Mouse (Mus musculus) cerebellum, postnatal 25 days (tissue): ENCODE measurements around the gene Lgals7.
A peak's percentile ranks its signal among the peaks of the same experiment; 100 is the strongest.

Experiments
- DNase-seq, 2 experiments: peaks; one replicate each; pipeline ENCODE4 v3.0.0; 2021; ENCODE audit warnings: mixed read lengths in 2 of 2

The Lgals7 gene

GRCm38 (mm10) chr7:28831411-28832125 lies 32.1 kb upstream of the Lgals7 start:
- no peak for DNase-seq

- no peak for DNase-seq
These were observed 31.5 kb upstream of the Lgals7 start for GRCm38 (mm10) chr7:28832137-28832536.

- DNase-seq, result no peak
These were observed 29.8 kb upstream of the Lgals7 start, which contains the start of gene Lgals4 for GRCm38 (mm10) chr7:28833723-28834347. Gene Lgals4, plus strand, starts transcription at chr7:28833854.

- DNase-seq, result no peak
These were observed 26.7 kb upstream of the Lgals7 start for GRCm38 (mm10) chr7:28836936-28837335.

GRCm38 (mm10) chr7:28838331-28838730 lies 25.3 kb upstream of the Lgals7 start:
- peak in 1 of 2 experiments; percentile 27 for DNase-seq

- DNase-seq, result no peak
These were observed 16.4 kb upstream of the Lgals7 start for GRCm38 (mm10) chr7:28847273-28847672.

GRCm38 (mm10) chr7:28849700-28850236 lies 13.9 kb upstream of the Lgals7 start:
- DNase-seq, result no peak

- DNase-seq, result no peak
These were observed 13.0 kb upstream of the Lgals7 start for GRCm38 (mm10) chr7:28850642-28851041.

- DNase-seq, result no peak
These were observed 3.7 kb upstream of the Lgals7 start for GRCm38 (mm10) chr7:28859953-28860352.

GRCm38 (mm10) chr7:28860898-28861297 lies 2.8 kb upstream of the Lgals7 start:
- DNase-seq, result no peak

GRCm38 (mm10) chr7:28862817-28863499 lies 695 bp upstream of the Lgals7 start:
- no peak for DNase-seq

GRCm38 (mm10) chr7:28864288-28864750 lies 666 bp downstream of the Lgals7 start:
- DNase-seq, result no peak

- DNase-seq, result peak in 1 of 2 experiments; percentile 44
These were observed 2.0 kb downstream of the Lgals7 start for GRCm38 (mm10) chr7:28865481-28866300.

GRCm38 (mm10) chr7:28866769-28867507 lies 3.3 kb downstream of the Lgals7 start:
- DNase-seq, result no peak

GRCm38 (mm10) chr7:28867508-28868340 lies 4.1 kb downstream of the Lgals7 start:
- peak; percentile 79 to 82 for DNase-seq

- no peak for DNase-seq
These were observed 7.4 kb downstream of the Lgals7 start for GRCm38 (mm10) chr7:28870901-28871664.

GRCm38 (mm10) chr7:28874565-28874964 lies 10.9 kb downstream of the Lgals7 start:
- no peak for DNase-seq

GRCm38 (mm10) chr7:28876099-28876498 lies 12.4 kb downstream of the Lgals7 start:
- no peak for DNase-seq

GRCm38 (mm10) chr7:28877155-28877554 lies 13.5 kb downstream of the Lgals7 start:
- DNase-seq, result no peak

GRCm38 (mm10) chr7:28877856-28878255 lies 14.2 kb downstream of the Lgals7 start:
- DNase-seq, result no peak
